Mouse (Mus musculus) frontal cortex, adult 2 months (tissue): ENCODE data around the gene Mepce. TPM values are rescaled to one million over a fixed set of nuclear protein-coding genes. Genes with fewer than 3 reads are reported as not detected.
"Not testable (repeated sequence)": the region's sequence is repeated elsewhere in the genome, so short reads cannot be mapped to it uniquely, and the experiment has no call there.

Source experiments
- DNase-seq, 2 experiments: peaks; one replicate each; pipeline ENCODE4 v3.0.0; 2022; ENCODE audit warnings: low spot score in 1 of 2; ENCODE audit errors: extremely low spot score in 1 of 2
- polyA plus RNA-seq: library from polyadenylated mRNA; depleted of rRNA; stranded (reverse); fragments of >200 nt; gene quantifications from 2 replicates; pipeline ENCODE4 v1.2.3, GENCODE M21; 2012

Gene Mepce
- polyA plus RNA-seq, 1 experiment, result 39.1 TPM

- DNase-seq, result no peak
Observed at GRCm38 (mm10) chr5:137764609-137765340, 22.7 kb downstream of the Mepce start.

GRCm38 (mm10) chr5:137759971-137760412, 27.5 kb downstream of the Mepce start:
- DNase-seq, result peak; percentile 86 to 89

GRCm38 (mm10) chr5:137758921-137759534, 28.4 kb downstream of the Mepce start:
- DNase-seq, result no peak

GRCm38 (mm10) chr5:137757887-137758286, 29.6 kb downstream of the Mepce start:
- DNase-seq, result peak; percentile 79 to 82

GRCm38 (mm10) chr5:137756882-137757661, 30.4 kb downstream of the Mepce start:
- DNase-seq, result peak; percentile 79 to 94

GRCm38 (mm10) chr5:137756106-137756505, 31.3 kb downstream of the Mepce start:
- DNase-seq, result no peak

- DNase-seq, result no peak
Observed at GRCm38 (mm10) chr5:137755425-137755824, 32.0 kb downstream of the Mepce start.

GRCm38 (mm10) chr5:137753111-137753832, 34.2 kb downstream of the Mepce start:
- no peak for DNase-seq

- no peak for DNase-seq
Observed at GRCm38 (mm10) chr5:137751988-137752387, 35.5 kb downstream of the Mepce start.

GRCm38 (mm10) chr5:137751221-137751887, 36.1 kb downstream of the Mepce start:
- DNase-seq, result no peak

GRCm38 (mm10) chr5:137750212-137750611, 37.2 kb downstream of the Mepce start:
- DNase-seq, result not testable (repeated sequence)

- DNase-seq, result no peak
Observed at GRCm38 (mm10) chr5:137749196-137749836, 38.1 kb downstream of the Mepce start.

- no peak for DNase-seq
Observed at GRCm38 (mm10) chr5:137748130-137748770, 39.2 kb downstream of the Mepce start.

GRCm38 (mm10) chr5:137747326-137747961, 40.0 kb downstream of the Mepce start:
- no peak for DNase-seq

- DNase-seq, result no peak
Observed at GRCm38 (mm10) chr5:137746851-137747325, 40.6 kb downstream of the Mepce start.

- DNase-seq, result no peak
Observed at GRCm38 (mm10) chr5:137746282-137746850, 41.1 kb downstream of the Mepce start.

- DNase-seq, result peak; percentile 86 to 87
Observed at GRCm38 (mm10) chr5:137745214-137746171, 42.0 kb downstream of the Mepce start, which contains the start of gene Tsc22d4. Gene Tsc22d4 (plus strand): TSS chr5:137745730.
